Mouse (Mus musculus): ENCODE data around the gene Lipf. TPM values are rescaled to one million over a fixed set of nuclear protein-coding genes. Genes with fewer than 3 reads are reported as not detected.

Gene Lipf
- total RNA-seq (2021): not detected
- long read RNA-seq: 0 reads

GRCm38 (mm10) chr19:33960887-33961286 lies at the start of gene Lipf:
Gene Lipf, plus strand, starts transcription at chr19:33961187.
- no peak for DNase-seq (ENCODE audit: low spot score in 2 of 2)

- no peak for DNase-seq (ENCODE audit: low spot score in 2 of 2)
Observed at GRCm38 (mm10) chr19:33924099-33924498, 36.9 kb upstream of the Lipf start.

- peak in 1 of 2 experiments; percentile 21 for DNase-seq (ENCODE audit: low spot score in 2 of 2)
Observed at GRCm38 (mm10) chr19:33979007-33979406, 18.0 kb downstream of the Lipf start.

- DNase-seq (ENCODE audit: low spot score in 2 of 2): no peak
Observed at GRCm38 (mm10) chr19:33983043-33983442, 22.1 kb downstream of the Lipf start.

- no peak for DNase-seq (ENCODE audit: low spot score in 2 of 2)
Observed at GRCm38 (mm10) chr19:34008002-34008401, 47.0 kb downstream of the Lipf start, which contains the start of gene Lipk. Gene Lipk, plus strand, starts transcription at chr19:34008290.

GRCm38 (mm10) chr19:34021440-34022172 lies 60.6 kb downstream of the Lipf start:
- no peak for DNase-seq (ENCODE audit: low spot score in 2 of 2)

GRCm38 (mm10) chr19:34022759-34023158 lies 61.8 kb downstream of the Lipf start:
- no peak for DNase-seq (ENCODE audit: low spot score in 2 of 2)

Other genes with a start within 250 kb of the Lipf start
- under 1 TPM in 1 of 2 experiments, not detected in 1; 0.20 TPM for gene Lipo2, start 209.8 kb upstream of the Lipf start, total RNA-seq (2021)
- gene Lipo3, start 199.2 kb upstream of the Lipf start, total RNA-seq (2021): 1 to 10 TPM; 4.7 to 5.1 TPM
- not detected for gene Lipo1, start 173.7 kb upstream of the Lipf start, total RNA-seq (2021)
- not detected for gene Lipk, start 47.1 kb downstream of the Lipf start, total RNA-seq (2021)
- gene Lipn, start 106.2 kb downstream of the Lipf start, total RNA-seq (2021): not detected
- gene Lipm, start 139.7 kb downstream of the Lipf start, total RNA-seq (2021): under 1 TPM; 0.23 to 0.35 TPM
- gene Ankrd22, start 204.9 kb downstream of the Lipf start, total RNA-seq (2021): not detected
- gene Stambpl1, start 231.0 kb downstream of the Lipf start, total RNA-seq (2021): 10 to 100 TPM; 19.8 to 20.9 TPM